Mouse (Mus musculus) heart, postnatal 14 days (tissue): Measurements from ENCODE around the gene Ccdc175. TPM values are rescaled to one million over a fixed set of nuclear protein-coding genes. Genes with fewer than 3 reads are reported as not detected.

ENCODE experiments used
- microRNA-seq, 2 experiments: library from miRNA; unstranded; fragments of <30 nt; microRNA quantifications; one replicate each; pipeline ENCODE4 v1.2.0; 2021 to 2022
- total RNA-seq, 2 experiments: library from RNA; stranded (reverse); gene quantifications; 2 replicates each; pipeline ENCODE4 v1.2.3; 2021

Gene Ccdc175
- total RNA-seq, 2 experiments from 2014 or later: not detected

Small RNA genes within 50 kb of the gene (microRNA-seq; reads per million reads assigned to microRNA genes)
- 0 reads per million in 2 experiments for gene Gm24466

Other genes with a start within 250 kb of the Ccdc175 start
- gene Gpr135, start 113.9 kb downstream of the Ccdc175 start, total RNA-seq: under 1 TPM; 0.48 to 0.61 TPM
- 1 to 10 TPM; 8.3 to 8.6 TPM for gene L3hypdh, start 99.6 kb downstream of the Ccdc175 start, total RNA-seq
- 10 to 100 TPM; 24.5 to 26.4 TPM for gene Jkamp, start 99.4 kb downstream of the Ccdc175 start, total RNA-seq
- gene Rtn1, start 224.0 kb upstream of the Ccdc175 start, total RNA-seq: 1 to 10 TPM; 5.3 to 8.9 TPM